Mouse (Mus musculus) neural tube, embryonic 11.5 days (tissue): ENCODE data around the gene Scamp1. TPM values are rescaled to one million over a fixed set of nuclear protein-coding genes. Genes with fewer than 3 reads are reported as not detected.

ENCODE experiments used
- ATAC-seq: fragments of 200-750 bp; cut with Nextera tagmentation; 2 replicates; pipeline ENCODE4 v1.8.0; 2017; ENCODE audit warnings: moderate number of reproducible peaks, mild to moderate bottlenecking, moderate TSS enrichment, moderate library complexity; ENCODE audit not compliant: insufficient read depth, low FRiP score, low TSS enrichment
- DNase-seq: peaks from one replicate; pipeline ENCODE4 v3.0.0-alpha.2; 2015; ENCODE audit warnings: low spot score
- H3K27ac ChIP-seq: fragments of 300-500 bp; sonication (generic); 2 replicates; pipeline ENCODE4 v1.5.1; 2014; ENCODE audit warnings: low read depth, mild to moderate bottlenecking, low read length
- H3K27me3 ChIP-seq: fragments of 300-500 bp; sonication (generic); 2 replicates; pipeline ENCODE4 v1.6.1; 2014; ENCODE audit warnings: mild to moderate bottlenecking, low read length, mixed read lengths; ENCODE audit not compliant: control insufficient read depth, insufficient read depth
- H3K36me3 ChIP-seq: fragments of 300-500 bp; sonication (generic); 2 replicates; pipeline ENCODE4 v1.6.1; 2014; ENCODE audit warnings: mild to moderate bottlenecking, low read length, moderate library complexity, mixed read lengths; ENCODE audit not compliant: control insufficient read depth, insufficient read depth
- H3K4me1 ChIP-seq: fragments of 300-500 bp; sonication (generic); 2 replicates; pipeline ENCODE4 v1.6.1; 2014; ENCODE audit warnings: low read length, mixed read lengths; ENCODE audit not compliant: control insufficient read depth, insufficient read depth
- H3K4me2 ChIP-seq: fragments of 300-500 bp; sonication (generic); 2 replicates; pipeline ENCODE4 v1.6.1; 2014; ENCODE audit warnings: low read depth, mild to moderate bottlenecking, moderate library complexity
- H3K4me3 ChIP-seq: fragments of 300-500 bp; sonication (generic); 2 replicates; pipeline ENCODE4 v1.5.1; 2014; ENCODE audit warnings: low read depth, low read length
- H3K9ac ChIP-seq: fragments of 300-500 bp; sonication (generic); 2 replicates; pipeline ENCODE4 v1.6.1; 2014; ENCODE audit warnings: mild to moderate bottlenecking, low read length
- H3K9me3 ChIP-seq: fragments of 300-500 bp; sonication (generic); 2 replicates; pipeline ENCODE4 v1.6.1; 2016; ENCODE audit warnings: low read length; ENCODE audit not compliant: control insufficient read depth
- WGBS: fragments of 180-500 bp; shearing (Covaris S2); extraction: QIAGEN DNeasy Blood & Tissue Kit; methylation state at CpG from one replicate; pipeline ENCODE4 v1.1.7; 2014; 5-methylcytosine and 5-hydroxymethylcytosine counted together
- polyA plus RNA-seq: library from polyadenylated mRNA; unstranded; fragments of >200 nt; fragmentation: Nextera tagmentation; extraction: Ambion mirVana; gene quantifications from 2 replicates; pipeline ENCODE4 v1.2.1, GENCODE M21; 2014

Gene Scamp1
- polyA plus RNA-seq, 1 experiment from 2014 or later = 46.4 TPM

GRCm38 (mm10) chr13:94158864-94159477, 126.7 kb downstream of the Scamp1 start:
- no peaks in the 10 kb centered on the region for H3K9me3 ChIP-seq
- ATAC-seq = no peak
- no peak overlapping the region for H3K27ac ChIP-seq
- H3K27me3 ChIP-seq = no peaks in the 10 kb centered on the region
- H3K36me3 ChIP-seq = no peaks in the 10 kb centered on the region
- H3K4me1 ChIP-seq = no peaks in the 10 kb centered on the region; the same call in 1 of the 2 replicates
- H3K9ac ChIP-seq = no peak overlapping the region
- no peak overlapping the region for H3K4me2 ChIP-seq
- 62% methylated on average over 6 of the region's 6 CpGs for WGBS
- DNase-seq = no peak
- no peak overlapping the region for H3K4me3 ChIP-seq

GRCm38 (mm10) chr13:94155657-94156429, 129.8 kb downstream of the Scamp1 start:
- WGBS = 51% methylated on average over 9 of the region's 9 CpGs
- H3K36me3 ChIP-seq = no peaks in the 10 kb centered on the region
- H3K4me2 ChIP-seq = no peak overlapping the region
- H3K4me1 ChIP-seq = no peaks in the 10 kb centered on the region; the same call in 1 of the 2 replicates
- no peak overlapping the region for H3K27ac ChIP-seq
- DNase-seq (no peak), ATAC-seq (no peak)
- no peaks in the 10 kb centered on the region for H3K27me3 ChIP-seq
- no peaks in the 10 kb centered on the region for H3K9me3 ChIP-seq
- H3K9ac ChIP-seq = no peak overlapping the region
- no peak overlapping the region for H3K4me3 ChIP-seq

GRCm38 (mm10) chr13:94154512-94155296, 131.0 kb downstream of the Scamp1 start:
- 84% methylated on average over 15 of the region's 15 CpGs for WGBS
- Histone ChIP-seq H3K36me3 (no peaks in the 10 kb centered on the region), H3K9ac (no peak overlapping the region), H3K27me3 (no peaks in the 10 kb centered on the region), H3K4me3 (no peak overlapping the region), H3K4me1 (no peaks in the 10 kb centered on the region; the same call in 1 of the 2 replicates), H3K27ac (no peak overlapping the region), H3K4me2 (no peak overlapping the region), H3K9me3 (no peaks in the 10 kb centered on the region)
- ATAC-seq (no peak), DNase-seq (no peak)

GRCm38 (mm10) chr13:94153658-94154057, 132.0 kb downstream of the Scamp1 start:
- no peaks in the 10 kb centered on the region for H3K4me1 ChIP-seq
- H3K9me3 ChIP-seq = no peaks in the 10 kb centered on the region
- no peaks in the 10 kb centered on the region for H3K27me3 ChIP-seq
- WGBS = 89% methylated on average over 6 of the region's 6 CpGs
- DNase-seq (no peak), ATAC-seq (no peak)
- H3K4me3 ChIP-seq = no peak overlapping the region
- H3K4me2 ChIP-seq = no peak overlapping the region
- H3K9ac ChIP-seq = no peak overlapping the region
- no peaks in the 10 kb centered on the region for H3K36me3 ChIP-seq
- H3K27ac ChIP-seq = no peak overlapping the region

GRCm38 (mm10) chr13:94152836-94153235, 132.8 kb downstream of the Scamp1 start:
- H3K4me3 ChIP-seq = no peak overlapping the region
- ATAC-seq (no peak), DNase-seq (no peak)
- H3K9me3 ChIP-seq = no peaks in the 10 kb centered on the region
- WGBS = 94% methylated on average over 10 of the region's 10 CpGs
- no peaks in the 10 kb centered on the region for H3K4me1 ChIP-seq
- H3K4me2 ChIP-seq = no peak overlapping the region
- no peaks in the 10 kb centered on the region for H3K27me3 ChIP-seq
- no peak overlapping the region for H3K9ac ChIP-seq
- no peaks in the 10 kb centered on the region for H3K36me3 ChIP-seq
- no peak overlapping the region for H3K27ac ChIP-seq

Other genes with a start within 250 kb of the Scamp1 start
- 25.2 and 27.8 TPM in 2 replicates for gene Lhfpl2, start 228.1 kb downstream of the Scamp1 start, polyA plus RNA-seq
- 37.2 and 39.0 TPM in 2 replicates for gene Ap3b1, start 73.1 kb upstream of the Scamp1 start, polyA plus RNA-seq